Mouse (Mus musculus) right cerebral cortex, postnatal 25 days (tissue): ENCODE measurements around the gene Dnlz.
"Not testable (repeated sequence)": the region's sequence is repeated elsewhere in the genome, so short reads cannot be mapped to it uniquely, and the experiment has no call there.

Experiments
- DNase-seq: peaks from one replicate; pipeline ENCODE4 v3.0.0; 2022

Gene Dnlz

GRCm38 (mm10) chr2:26351358-26352290 is at the start of gene Dnlz:
Gene Dnlz (minus strand): TSS chr2:26352110.
- DNase-seq = peak; percentile 93

GRCm38 (mm10) chr2:26401023-26401422 is 49.1 kb upstream of the Dnlz start:
- no peak for DNase-seq

GRCm38 (mm10) chr2:26400296-26400695 is 48.4 kb upstream of the Dnlz start:
- DNase-seq = no peak

GRCm38 (mm10) chr2:26399647-26400046 is 47.7 kb upstream of the Dnlz start:
- no peak for DNase-seq

GRCm38 (mm10) chr2:26398978-26399377 is 47.1 kb upstream of the Dnlz start:
- DNase-seq = no peak

GRCm38 (mm10) chr2:26391617-26392016 is 39.7 kb upstream of the Dnlz start:
- DNase-seq = no peak

GRCm38 (mm10) chr2:26390954-26391353 is 39.0 kb upstream of the Dnlz start:
- no peak for DNase-seq

GRCm38 (mm10) chr2:26389154-26389690 is 37.3 kb upstream of the Dnlz start, which contains the start of the genes Entr1 and Pmpca:
Gene Entr1 (minus strand): TSS chr2:26389316.
Gene Pmpca (plus strand): TSS chr2:26389339.
- DNase-seq = peak; percentile 89

GRCm38 (mm10) chr2:26388682-26389153 is 36.8 kb upstream of the Dnlz start:
- DNase-seq = no peak

- no peak for DNase-seq
These were observed 35.8 kb upstream of the Dnlz start for GRCm38 (mm10) chr2:26387713-26388112.

GRCm38 (mm10) chr2:26380871-26381270 is 29.0 kb upstream of the Dnlz start:
- not testable (repeated sequence) for DNase-seq

- peak; percentile 84 for DNase-seq
These were observed 28.3 kb upstream of the Dnlz start, which contains the start of gene Snapc4 for GRCm38 (mm10) chr2:26380131-26380771. Gene Snapc4 (minus strand): TSS chr2:26380653.

GRCm38 (mm10) chr2:26372396-26372795 is 20.5 kb upstream of the Dnlz start:
- no peak for DNase-seq

GRCm38 (mm10) chr2:26368572-26368971 is 16.7 kb upstream of the Dnlz start:
- no peak for DNase-seq

- DNase-seq = no peak
These were observed 16.0 kb upstream of the Dnlz start for GRCm38 (mm10) chr2:26367911-26368310.

- no peak for DNase-seq
These were observed 13.0 kb upstream of the Dnlz start for GRCm38 (mm10) chr2:26364738-26365465.

- DNase-seq = no peak
These were observed 11.6 kb upstream of the Dnlz start for GRCm38 (mm10) chr2:26363481-26363880.

GRCm38 (mm10) chr2:26362991-26363390 is 11.1 kb upstream of the Dnlz start:
- DNase-seq = no peak

GRCm38 (mm10) chr2:26360772-26361171 is 8.9 kb upstream of the Dnlz start, which contains the start of gene Card9:
Gene Card9 (minus strand): TSS chr2:26360918.
- DNase-seq = no peak

- DNase-seq = no peak
These were observed 8.1 kb upstream of the Dnlz start for GRCm38 (mm10) chr2:26359983-26360382.

GRCm38 (mm10) chr2:26358667-26359320 is 6.9 kb upstream of the Dnlz start:
- no peak for DNase-seq

- no peak for DNase-seq
These were observed 5.6 kb upstream of the Dnlz start for GRCm38 (mm10) chr2:26357484-26357883.
